Mouse (Mus musculus) stomach, embryonic 14.5 days (tissue): Measurements from ENCODE around the gene Tmem63c. TPM values are rescaled to one million over a fixed set of nuclear protein-coding genes. Genes with fewer than 3 reads are reported as not detected.
A peak's percentile ranks its signal among the peaks of the same experiment; 100 is the strongest.

Source experiments
- ATAC-seq: fragments of 200-750 bp; cut with Nextera tagmentation; 2 replicates; pipeline ENCODE4 v1.8.0; 2017; ENCODE audit warnings: low read depth, moderate TSS enrichment; ENCODE audit not compliant: insufficient number of reproducible peaks, insufficient read depth, low FRiP score
- H3K27ac ChIP-seq: fragments of 300-500 bp; sonication (generic); 2 replicates; pipeline ENCODE4 v1.5.1; 2014; ENCODE audit warnings: mild to moderate bottlenecking, low read length, moderate library complexity, mixed read lengths
- H3K27me3 ChIP-seq: fragments of 300-500 bp; sonication (generic); 2 replicates; pipeline ENCODE4 v1.6.1; 2014; ENCODE audit warnings: low read length, control low read depth, mixed read lengths; ENCODE audit not compliant: control insufficient read depth, insufficient read depth
- H3K36me3 ChIP-seq: fragments of 300-500 bp; sonication (generic); 2 replicates; pipeline ENCODE4 v1.6.1; 2014; ENCODE audit warnings: mild to moderate bottlenecking, control low read depth, low read length, moderate library complexity, mixed read lengths; ENCODE audit not compliant: control insufficient read depth, insufficient read depth
- H3K4me1 ChIP-seq: fragments of 300-500 bp; sonication (generic); 2 replicates; pipeline ENCODE4 v1.6.1; 2014; ENCODE audit warnings: low read length, control low read depth, mixed read lengths; ENCODE audit not compliant: control insufficient read depth, insufficient read depth
- H3K4me2 ChIP-seq: fragments of 300-500 bp; sonication (generic); replicated peaks from 2 replicates; pipeline ENCODE4 v1.6.1; 2014; ENCODE audit warnings: low read depth, low read length, control low read depth
- H3K4me3 ChIP-seq: fragments of 300-500 bp; sonication (generic); 2 replicates; pipeline ENCODE4 v1.5.1; 2014; ENCODE audit warnings: low read depth, low read length, control low read depth
- H3K9ac ChIP-seq: fragments of 300-500 bp; sonication (generic); replicated peaks from 2 replicates; pipeline ENCODE4 v1.6.1; 2014; ENCODE audit warnings: low read depth, mild to moderate bottlenecking, control low read depth, low read length, moderate library complexity, mixed read lengths
- H3K9me3 ChIP-seq: fragments of 300-500 bp; sonication (generic); 2 replicates; pipeline ENCODE4 v1.6.1; 2016; ENCODE audit warnings: low read depth, low read length, control low read depth; ENCODE audit not compliant: control insufficient read depth
- WGBS: fragments of 180-500 bp; shearing (Covaris S2); extraction: QIAGEN DNeasy Blood & Tissue Kit; methylation state at CpG from one replicate; pipeline ENCODE4 v1.1.7; 2014; 5-methylcytosine and 5-hydroxymethylcytosine counted together
- polyA plus RNA-seq: library from polyadenylated mRNA; unstranded; fragments of >200 nt; fragmentation: Nextera tagmentation; extraction: Ambion mirVana; gene quantifications from 2 replicates; pipeline ENCODE4 v1.2.1, GENCODE M21; 2014

The Tmem63c gene
- polyA plus RNA-seq: 0.77 and 1.3 TPM in 2 replicates

DNA sequence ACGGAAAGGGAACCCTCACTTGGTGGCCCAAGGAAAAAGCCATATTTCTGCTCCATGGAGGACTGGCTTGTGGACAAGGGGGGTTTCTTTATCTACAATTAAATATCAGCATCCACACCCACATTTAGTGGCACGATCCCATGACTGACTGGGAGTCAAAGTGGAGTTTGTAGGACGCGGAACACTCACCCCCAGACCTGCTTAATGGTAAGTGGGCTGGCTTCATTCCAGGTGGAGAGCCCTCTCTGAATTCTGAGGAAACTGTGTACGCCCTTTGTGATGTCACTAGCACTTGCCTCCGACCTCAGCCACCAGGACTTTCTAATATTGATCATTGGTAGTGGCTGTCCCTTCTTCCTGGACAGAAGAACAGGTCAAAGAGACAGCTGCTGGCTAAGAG is at the start of gene Tmem63c:
TSS of gene Tmem63c (plus strand) at position 301 of the 400 bp plus-strand sequence.
- no peaks in the 10 kb centered on the region for H3K9me3 ChIP-seq
- H3K27me3 ChIP-seq: no peaks in the 10 kb centered on the region
- no peaks in the 10 kb centered on the region for H3K4me1 ChIP-seq
- no peaks in the 10 kb centered on the region for H3K36me3 ChIP-seq
- 71% methylated on average over 6 of the region's 6 CpGs for WGBS
- H3K4me3 ChIP-seq: no peak within 1 kb of the TSS
- no peak within 1 kb of the TSS for H3K27ac ChIP-seq
- no peak within 1 kb of the TSS for H3K9ac ChIP-seq
- no peak within 1 kb of the TSS for H3K4me2 ChIP-seq
- ATAC-seq: no peak

DNA sequence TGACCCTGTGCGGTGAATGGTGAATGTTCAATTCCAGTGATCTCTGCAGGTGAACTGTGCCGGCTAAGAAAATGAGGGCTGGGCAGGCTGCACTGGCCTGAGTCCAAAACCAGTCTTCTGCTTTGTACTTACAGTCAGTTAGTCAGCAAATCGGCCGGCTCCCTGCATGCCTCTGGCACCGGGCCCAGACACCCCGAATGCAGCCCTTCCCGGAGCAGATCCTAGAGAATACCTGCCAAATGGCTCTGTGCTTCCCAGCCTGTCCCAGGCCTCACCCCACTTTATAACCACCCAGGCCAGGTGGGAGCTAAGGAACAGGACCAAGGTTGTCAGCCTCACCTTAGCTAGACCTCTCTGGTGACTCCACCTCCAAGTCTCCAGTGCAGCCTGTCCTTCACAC is 47.9 kb upstream of the Tmem63c start:
- H3K36me3 ChIP-seq: no peaks in the 10 kb centered on the region
- no peaks in the 10 kb centered on the region for H3K9me3 ChIP-seq
- H3K27me3 ChIP-seq: no peaks in the 10 kb centered on the region
- no peak overlapping the region for H3K4me3 ChIP-seq
- H3K9ac ChIP-seq: no peak overlapping the region
- no peak overlapping the region for H3K27ac ChIP-seq
- ATAC-seq: peak; percentile 35; the same call in 1 of the 2 replicates
- peaks cover 24% of the 10 kb centered on the region for H3K4me1 ChIP-seq
- WGBS: 7% methylated on average over 7 of the region's 7 CpGs
- no peak overlapping the region for H3K4me2 ChIP-seq

DNA sequence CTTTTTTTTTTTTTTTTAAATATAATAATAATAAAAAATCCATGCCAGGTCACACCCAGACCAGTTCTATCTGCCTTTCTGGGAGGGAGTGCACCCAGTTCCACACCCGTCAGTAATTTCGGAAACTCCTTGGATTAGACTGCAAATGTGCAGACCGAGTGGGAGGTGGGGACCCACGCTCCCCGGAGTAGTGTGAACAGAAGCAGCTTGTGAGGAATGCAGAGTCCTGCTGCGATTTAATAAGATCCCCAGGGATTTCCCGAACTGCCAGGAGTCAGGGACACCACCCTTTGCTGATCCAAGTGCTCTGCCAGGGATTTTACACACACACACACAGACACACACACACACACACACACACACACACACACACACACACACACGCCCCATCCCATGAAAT is 47.4 kb upstream of the Tmem63c start:
- Histone ChIP-seq H3K27ac (no peak overlapping the region), H3K4me2 (no peak overlapping the region), H3K4me1 (peaks cover 24% of the 10 kb centered on the region), H3K27me3 (no peaks in the 10 kb centered on the region), H3K9me3 (no peaks in the 10 kb centered on the region), H3K36me3 (no peaks in the 10 kb centered on the region), H3K9ac (no peak overlapping the region), H3K4me3 (no peak overlapping the region)
- no peak for ATAC-seq
- 27% methylated on average over 8 of the region's 8 CpGs for WGBS

DNA sequence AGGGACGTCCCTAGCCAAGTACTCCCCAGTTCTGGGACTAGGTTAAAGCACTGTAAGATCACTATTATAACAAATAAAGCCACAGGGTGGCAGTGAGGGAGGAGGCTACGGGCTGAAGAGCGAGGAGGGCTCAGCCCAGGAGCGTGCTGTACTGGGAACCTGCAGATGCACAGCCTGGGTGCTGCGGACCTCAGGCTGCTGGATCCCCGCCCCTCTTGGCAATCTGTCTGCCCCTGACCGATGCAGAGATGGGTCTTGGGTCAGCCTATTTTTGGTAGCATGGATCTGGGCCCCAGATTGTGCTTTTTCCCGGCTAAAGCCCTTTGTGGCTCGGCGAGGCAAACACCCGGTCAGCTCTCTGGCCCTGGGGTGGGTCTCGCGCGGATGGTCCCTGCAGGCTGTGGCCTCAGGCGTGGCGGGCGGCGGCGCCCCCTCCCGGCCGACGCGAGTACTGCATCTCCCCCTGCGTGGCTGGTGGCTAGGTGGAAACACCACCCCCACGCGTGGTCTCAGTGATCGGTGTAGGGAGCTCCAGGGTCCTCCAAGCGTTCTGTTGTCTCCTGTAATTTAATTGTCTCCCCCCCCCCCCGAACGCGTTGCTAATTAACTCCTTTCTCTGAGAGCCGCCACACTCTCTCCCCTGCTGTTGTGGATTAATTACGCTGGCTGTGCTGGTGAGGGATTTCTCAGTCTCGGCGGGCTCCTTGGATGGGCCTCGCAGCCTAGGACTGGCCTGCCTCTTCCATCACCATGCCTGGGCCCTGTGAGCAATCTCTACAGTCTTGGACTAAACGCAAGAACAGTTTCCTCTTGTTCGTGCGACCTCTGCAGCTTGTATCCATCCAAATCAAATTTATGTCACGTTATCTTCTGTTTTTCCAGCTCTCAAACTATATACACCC is 46.5 kb upstream of the Tmem63c start:
- H3K9ac ChIP-seq: 0 out of 2 replicates have a peak overlapping the region, but pooled peaks have one; percentile 18
- no peak overlapping the region for H3K27ac ChIP-seq
- no peaks in the 10 kb centered on the region for H3K9me3 ChIP-seq
- H3K36me3 ChIP-seq: no peaks in the 10 kb centered on the region
- peaks cover 24% of the 10 kb centered on the region for H3K4me1 ChIP-seq
- H3K4me3 ChIP-seq: no peak overlapping the region
- ATAC-seq: no peak
- WGBS: 6% methylated on average over 38 of the region's 40 CpGs
- peak overlapping the region; percentile 39 for H3K4me2 ChIP-seq
- no peaks in the 10 kb centered on the region for H3K27me3 ChIP-seq

DNA sequence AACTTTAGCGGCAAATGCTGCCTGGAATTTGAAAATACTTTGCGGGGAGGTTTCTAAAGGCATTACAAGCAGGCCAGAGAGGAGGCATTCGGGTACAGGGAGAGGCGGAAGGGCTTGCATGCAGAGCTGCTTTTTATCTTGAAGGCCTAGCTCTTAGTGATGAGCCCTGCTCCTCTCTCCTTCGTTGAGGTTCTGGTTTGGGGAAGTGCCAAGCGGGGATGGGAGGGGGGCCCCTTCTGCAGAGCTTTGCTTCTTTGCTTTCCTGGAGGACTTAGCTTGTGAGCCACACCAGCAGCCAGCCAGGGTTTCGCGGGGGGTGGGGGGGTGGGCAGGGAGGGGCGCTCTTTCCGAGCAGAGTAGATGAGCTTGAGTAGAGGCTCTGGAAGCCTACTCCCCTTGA is 45.4 kb upstream of the Tmem63c start:
- 57% methylated on average over 10 of the region's 10 CpGs for WGBS
- Histone ChIP-seq H3K36me3 (no peaks in the 10 kb centered on the region), H3K4me1 (peaks cover 24% of the 10 kb centered on the region), H3K27me3 (no peaks in the 10 kb centered on the region), H3K4me3 (no peak overlapping the region), H3K9me3 (no peaks in the 10 kb centered on the region), H3K27ac (no peak overlapping the region), H3K9ac (no peak overlapping the region), H3K4me2 (no peak overlapping the region)
- ATAC-seq: no peak

DNA sequence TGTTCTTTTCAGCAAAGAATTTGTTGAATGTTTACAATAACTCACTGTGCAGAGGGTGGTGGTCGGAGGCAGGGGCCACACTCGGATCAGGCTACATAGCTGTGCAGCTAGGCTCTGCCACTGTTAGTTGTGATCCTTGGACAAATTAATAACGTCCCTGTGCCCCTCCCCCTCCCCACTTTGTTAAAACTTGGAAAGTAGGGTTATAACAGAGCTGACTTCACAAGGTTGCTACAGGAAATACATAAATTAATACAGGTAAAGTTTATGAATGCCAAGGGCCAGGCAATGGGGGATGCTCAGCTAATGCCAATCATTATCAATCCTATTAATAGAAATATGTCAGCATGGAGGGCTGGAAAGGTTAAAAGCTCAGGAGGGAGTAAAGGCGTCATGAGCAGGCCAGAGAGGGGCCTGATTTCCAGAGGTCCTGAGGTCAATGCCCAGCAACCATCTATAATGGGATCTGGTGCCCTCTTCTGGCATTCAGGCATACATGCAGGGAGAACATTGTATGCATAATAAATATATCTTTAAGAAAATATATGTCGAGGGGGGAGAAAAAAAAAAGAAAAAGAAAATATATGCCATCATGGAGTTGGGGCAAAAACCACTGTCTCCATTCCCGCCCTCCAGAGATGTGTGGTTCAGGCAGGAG is 44.5 kb upstream of the Tmem63c start:
- Histone ChIP-seq H3K9me3 (no peaks in the 10 kb centered on the region), H3K9ac (no peak overlapping the region), H3K4me2 (no peak overlapping the region), H3K4me1 (peaks cover 24% of the 10 kb centered on the region), H3K4me3 (no peak overlapping the region), H3K27me3 (no peaks in the 10 kb centered on the region), H3K27ac (no peak overlapping the region), H3K36me3 (no peaks in the 10 kb centered on the region)
- WGBS: 42% methylated on average over 6 of the region's 6 CpGs
- no peak for ATAC-seq

DNA sequence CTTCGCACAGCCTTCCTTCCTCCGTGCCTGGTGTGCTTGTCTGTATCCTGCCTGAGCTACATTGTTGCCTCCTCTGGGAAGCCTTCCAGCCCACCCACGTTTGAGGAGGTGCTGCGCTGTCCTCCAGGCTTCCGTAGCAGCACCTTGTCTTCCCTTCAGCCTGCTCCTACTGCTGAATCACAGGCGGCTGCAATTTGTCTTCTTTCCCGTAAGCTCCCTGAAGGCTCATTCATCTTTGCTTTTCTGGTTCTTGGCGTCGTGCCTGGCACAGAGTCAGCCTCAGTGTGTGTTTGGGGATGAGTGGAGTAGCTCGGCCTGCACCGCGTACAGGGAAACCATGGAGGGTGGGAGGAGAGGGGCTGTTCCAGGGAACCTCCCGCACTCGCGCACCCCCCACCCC is 43.3 kb upstream of the Tmem63c start:
- WGBS: 14% methylated on average over 15 of the region's 15 CpGs
- H3K9ac ChIP-seq: no peak overlapping the region
- H3K27me3 ChIP-seq: peaks cover 4% of the 10 kb centered on the region; the same call in 1 of the 2 replicates
- no peak overlapping the region for H3K27ac ChIP-seq
- H3K4me2 ChIP-seq: no peak overlapping the region
- no peak overlapping the region for H3K4me3 ChIP-seq
- peak; percentile 66 for ATAC-seq
- H3K4me1 ChIP-seq: peaks cover 24% of the 10 kb centered on the region
- no peaks in the 10 kb centered on the region for H3K9me3 ChIP-seq
- H3K36me3 ChIP-seq: no peaks in the 10 kb centered on the region

DNA sequence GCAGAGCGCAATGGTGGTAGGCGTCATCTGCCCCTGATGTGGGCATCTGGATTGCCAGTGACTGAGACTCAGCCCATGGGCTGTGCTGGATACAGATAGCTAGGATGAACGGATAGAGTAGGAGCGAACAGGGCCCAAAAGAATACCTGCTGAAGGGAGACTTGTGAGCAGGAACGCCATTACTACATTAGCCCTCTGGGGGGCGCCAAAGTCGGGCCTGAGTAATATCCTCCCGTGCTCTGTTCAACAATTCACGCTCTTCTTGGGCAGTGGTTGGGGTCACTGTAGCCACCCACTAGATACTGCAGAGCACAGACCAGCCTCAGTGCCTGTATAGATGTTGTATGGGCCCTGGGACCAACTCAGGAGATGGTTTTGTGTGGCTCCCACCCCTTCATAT is 40.0 kb upstream of the Tmem63c start:
- H3K27me3 ChIP-seq: peaks cover 4% of the 10 kb centered on the region
- H3K9me3 ChIP-seq: no peaks in the 10 kb centered on the region

More for the DNA sequence above, 40.0 kb upstream of the Tmem63c start:
- H3K4me1 ChIP-seq: peaks cover 5% of the 10 kb centered on the region; the same call in 1 of the 2 replicates
- H3K27ac ChIP-seq: no peak overlapping the region
- H3K4me3 ChIP-seq: no peak overlapping the region
- no peak overlapping the region for H3K9ac ChIP-seq
- H3K4me2 ChIP-seq: no peak overlapping the region
- ATAC-seq: no peak
- 34% methylated on average over 9 of the region's 9 CpGs for WGBS
- H3K36me3 ChIP-seq: no peaks in the 10 kb centered on the region
